ENCODE assay signal across 8 mouse cellular contexts in the genomic region with DNA sequence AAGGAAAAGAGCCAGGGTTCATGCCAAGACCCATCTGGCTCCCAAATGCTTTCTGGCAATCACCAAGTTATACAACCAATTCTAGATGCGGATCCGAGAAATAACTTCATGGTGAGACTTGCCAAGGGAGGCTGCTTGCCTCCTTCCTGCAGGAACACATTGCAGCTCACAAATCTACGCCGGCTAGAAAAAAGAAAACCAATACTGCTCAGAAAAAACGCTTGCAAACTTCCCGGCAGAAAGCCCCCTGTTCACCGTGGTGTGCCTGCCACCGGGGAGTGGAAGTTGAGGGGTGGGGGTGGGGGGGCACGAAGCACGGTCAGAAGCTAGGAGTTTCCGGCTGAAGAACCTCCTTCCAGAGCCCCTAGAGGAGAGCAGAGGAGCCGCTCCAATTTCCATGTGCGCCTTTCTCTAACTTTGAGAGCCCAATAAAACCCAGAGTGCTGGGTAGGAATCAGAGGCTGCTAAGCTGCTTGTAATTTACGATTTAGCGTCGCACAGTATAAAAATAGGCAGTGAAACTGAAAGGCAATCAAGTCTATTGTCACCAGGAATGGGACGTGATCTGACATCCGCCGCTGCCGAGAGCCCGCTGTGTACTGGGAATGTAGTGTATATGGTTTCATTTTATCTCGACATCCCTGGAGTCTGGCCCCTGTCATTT.
DNase-seq lines count a peak whose midpoint lies in the region; ATAC-seq and TF ChIP-seq lines count a peak whose summit lies in the region.

No protein-coding gene starts in this region.

- peak overlapping the region; percentile 81 for H3K27ac ChIP-seq in embryonic facial prominence, embryonic 13.5 days
- H3K27ac ChIP-seq in heart, embryonic 14.5 days (replicated peaks in 1 of 2; ENCODE audit: control insufficient read depth in 1 of 2, insufficient read depth in 1 of 2, low read depth in 2 of 2, low read length in 2 of 2), result peak overlapping the region; percentile 43 to 57
- H3K27ac ChIP-seq in kidney, embryonic 16.5 days (ENCODE audit: low read length), result peak overlapping the region; percentile 30; the same call in 1 of the 2 replicates
- peak overlapping the region; percentile 64 for H3K27ac ChIP-seq in lung, embryonic 14.5 days (ENCODE audit: low read depth)
- no peak overlapping the region for H3K27ac ChIP-seq in neural tube, embryonic 14.5 days (ENCODE audit: low read depth, low read length)

- H3K36me3 ChIP-seq in embryonic facial prominence, embryonic 13.5 days, result no peaks in the 10 kb centered on the region
- no peaks in the 10 kb centered on the region for H3K36me3 ChIP-seq in heart, embryonic 14.5 days (ENCODE audit: control insufficient read depth, insufficient read depth, low read length)
- H3K36me3 ChIP-seq in kidney, embryonic 16.5 days (ENCODE audit: insufficient read depth, low read length), result no peaks in the 10 kb centered on the region
- no peaks in the 10 kb centered on the region for H3K36me3 ChIP-seq in lung, embryonic 14.5 days (ENCODE audit: insufficient read depth)
- H3K36me3 ChIP-seq in neural tube, embryonic 14.5 days (ENCODE audit: control insufficient read depth, insufficient read depth, low read length), result no peaks in the 10 kb centered on the region

- peaks cover 56% of the 10 kb centered on the region for H3K4me1 ChIP-seq in embryonic facial prominence, embryonic 13.5 days
- peaks cover 16 to 19% of the 10 kb centered on the region in 2 experiments; a peak in 3 of 4 replicates for H3K4me1 ChIP-seq in heart, embryonic 14.5 days (ENCODE audit: control insufficient read depth in 2 of 2, insufficient read depth in 2 of 2, low read length in 2 of 2)
- H3K4me1 ChIP-seq in kidney, embryonic 16.5 days (ENCODE audit: insufficient read depth, low read length), result peaks cover 23% of the 10 kb centered on the region
- peaks cover 4% of the 10 kb centered on the region; the same call in 1 of the 2 replicates for H3K4me1 ChIP-seq in lung, embryonic 14.5 days (ENCODE audit: insufficient read depth)
- H3K4me1 ChIP-seq in neural tube, embryonic 14.5 days (ENCODE audit: control insufficient read depth, insufficient read depth, low read length), result peaks cover 18% of the 10 kb centered on the region; the same call in 1 of the 2 replicates

- peak overlapping the region; percentile 61 for H3K4me2 ChIP-seq in embryonic facial prominence, embryonic 13.5 days
- peak overlapping the region; percentile 71 for H3K4me2 ChIP-seq in heart, embryonic 14.5 days (ENCODE audit: low read length)
- peak overlapping the region; percentile 70 for H3K4me2 ChIP-seq in kidney, embryonic 16.5 days (replicated peaks; ENCODE audit: low read depth, low read length)
- peak overlapping the region; percentile 67 for H3K4me2 ChIP-seq in lung, embryonic 14.5 days
- H3K4me2 ChIP-seq in neural tube, embryonic 14.5 days (ENCODE audit: low read depth, low read length), result peak overlapping the region; percentile 59

- peak; percentile 51 for TF ChIP-seq CTCF in lung, embryonic 14.5 days (IDR thresholded peaks at IDR 0.05; ENCODE audit: low read depth)

- ATAC-seq in embryonic facial prominence, embryonic 13.5 days (ENCODE audit: insufficient number of reproducible peaks, insufficient read depth, low FRiP score, low TSS enrichment, low read depth), result 0 out of 2 replicates have a peak, but pooled peaks have one; percentile 7
- no peak for ATAC-seq in heart, embryonic 14.5 days (ENCODE audit: insufficient number of reproducible peaks, insufficient read depth, low FRiP score, low read depth)
- peak; percentile 29; the same call in 1 of the 2 replicates for ATAC-seq in kidney, embryonic 16.5 days (ENCODE audit: low FRiP score, low TSS enrichment)
- peak; percentile 59; the same call in 1 of the 2 replicates for ATAC-seq in lung, embryonic 14.5 days (ENCODE audit: insufficient read depth)
- peak; percentile 41; the same call in 1 of the 2 replicates for ATAC-seq in neural tube, embryonic 14.5 days (ENCODE audit: low read depth)

- 7% methylated on average over 22 of the region's 22 CpGs for WGBS in embryonic facial prominence, embryonic 13.5 days
- whole genome bisulfite sequencing in heart, embryonic 14.5 days, result 3% methylated on average over 22 of the region's 22 CpGs
- 1% methylated on average over 22 of the region's 22 CpGs for WGBS in kidney, embryonic 16.5 days
- 8% methylated on average over 22 of the region's 22 CpGs for WGBS in lung, embryonic 14.5 days
- WGBS in neural tube, embryonic 14.5 days, result 2% methylated on average over 22 of the region's 22 CpGs

- peaks cover 21% of the 10 kb centered on the region for H3K27me3 ChIP-seq in embryonic facial prominence, embryonic 13.5 days
- peaks cover 3% of the 10 kb centered on the region; the same call in 1 of the 2 replicates for H3K27me3 ChIP-seq in heart, embryonic 14.5 days (ENCODE audit: control insufficient read depth, insufficient read depth, low read length)
- H3K27me3 ChIP-seq in kidney, embryonic 16.5 days (ENCODE audit: insufficient read depth, low read length), result peaks cover 14% of the 10 kb centered on the region
- H3K27me3 ChIP-seq in lung, embryonic 14.5 days (ENCODE audit: insufficient read depth, low read length), result 0 out of 2 replicates have a peak, but pooled peaks cover 5% of the 10 kb centered on the region
- H3K27me3 ChIP-seq in neural tube, embryonic 14.5 days (ENCODE audit: control insufficient read depth, insufficient read depth, low read length), result no peaks in the 10 kb centered on the region

- peak overlapping the region; percentile 34 for H3K4me3 ChIP-seq in embryonic facial prominence, embryonic 13.5 days
- peak overlapping the region; percentile 36 to 39 for H3K4me3 ChIP-seq in heart, embryonic 14.5 days (ENCODE audit: control insufficient read depth in 1 of 2, insufficient read depth in 1 of 2, low read depth in 1 of 2, low read length in 2 of 2)
- H3K4me3 ChIP-seq in kidney, embryonic 16.5 days (ENCODE audit: low read length), result peak overlapping the region; percentile 48
- peak overlapping the region; percentile 34 for H3K4me3 ChIP-seq in lung, embryonic 14.5 days (ENCODE audit: low read depth, low read length)
- peak overlapping the region; percentile 23 for H3K4me3 ChIP-seq in neural tube, embryonic 14.5 days (ENCODE audit: low read depth, low read length)

- peak overlapping the region; percentile 44; the same call in 1 of the 2 replicates for H3K9ac ChIP-seq in embryonic facial prominence, embryonic 13.5 days
- H3K9ac ChIP-seq in heart, embryonic 14.5 days (ENCODE audit: low read length), result peak overlapping the region; percentile 68
- H3K9ac ChIP-seq in kidney, embryonic 16.5 days (replicated peaks; ENCODE audit: low read length), result peak overlapping the region; percentile 66
- H3K9ac ChIP-seq in lung, embryonic 14.5 days, result peak overlapping the region; percentile 38; the same call in 1 of the 2 replicates
- peak overlapping the region; percentile 28; the same call in 1 of the 2 replicates for H3K9ac ChIP-seq in neural tube, embryonic 14.5 days (replicated peaks; ENCODE audit: low read depth, low read length)

- peak; percentile 5 to 29 for DNase-seq in CD8-positive naive resting alpha-beta T cell, adult 2 months (ENCODE audit: low read depth in 2 of 2, low spot score in 2 of 2)
- peak; percentile 67 for DNase-seq in adrenal gland, adult 2 months
- peak; percentile 83 for DNase-seq in lung, embryonic 14.5 days
- no peak for DNase-seq in spleen, adult 12 weeks (ENCODE audit: low spot score)

- H3K9me3 ChIP-seq in embryonic facial prominence, embryonic 13.5 days, result no peaks in the 10 kb centered on the region
- no peaks in the 10 kb centered on the region for H3K9me3 ChIP-seq in heart, embryonic 14.5 days (ENCODE audit: control insufficient read depth, low read length)
- no peaks in the 10 kb centered on the region for H3K9me3 ChIP-seq in kidney, embryonic 16.5 days (ENCODE audit: low read length)
- H3K9me3 ChIP-seq in lung, embryonic 14.5 days (ENCODE audit: low read depth, low read length), result no peaks in the 10 kb centered on the region
- H3K9me3 ChIP-seq in neural tube, embryonic 14.5 days (ENCODE audit: control insufficient read depth, low read length), result no peaks in the 10 kb centered on the region
